Mouse (Mus musculus) thymus, adult 2 months (tissue): ENCODE results near the gene Clock.

Source experiments
- CTCF ChIP-seq: fragments of 200-500 bp; IDR thresholded peaks from 2 replicates; pipeline ENCODE4 v1.5.1; 2012; ENCODE audit warnings: mild to moderate bottlenecking, control low read depth, low read length, moderate library complexity, borderline replicate concordance; ENCODE audit not compliant: control insufficient read depth, poor library complexity, insufficient read depth; ENCODE audit errors: extremely low read depth
- POLR2A ChIP-seq: fragments of 200-500 bp; IDR thresholded peaks from 2 replicates; pipeline ENCODE4 v1.6.1; 2012; ENCODE audit warnings: mild to moderate bottlenecking, low read length, control low read depth, moderate library complexity; ENCODE audit not compliant: control insufficient read depth, poor library complexity, insufficient read depth; ENCODE audit errors: extremely low read depth

- no peak for TF ChIP-seq POLR2A
- TF ChIP-seq CTCF: no peak
These were observed 2.6 kb downstream of the Clock start for GRCm38 (mm10) chr5:76302009-76302408.
